Mouse (Mus musculus) thymus, postnatal 0 days (tissue): ENCODE results near the gene AC109138.7. TPM values are rescaled to one million over a fixed set of nuclear protein-coding genes. Genes with fewer than 3 reads are reported as not detected.

Experiments
- DNase-seq: peaks from one replicate; pipeline ENCODE4 v3.0.0-alpha.2; 2015; ENCODE audit warnings: low spot score
- polyA plus RNA-seq: library from polyadenylated mRNA; unstranded; fragments of >200 nt; fragmentation: Nextera tagmentation; extraction: Ambion mirVana; gene quantifications from 2 replicates; pipeline ENCODE4 v1.2.1, GENCODE M21; 2015

Gene AC109138.7
- not detected in 2 replicates for polyA plus RNA-seq

GRCm38 (mm10) chr19:4214071-4214770 lies at the start of gene AC109138.7, which contains the start of gene Clcf1:
TSS of gene AC109138.7 (plus strand) at chr19:4214357.
TSS of gene Clcf1 (plus strand) at chr19:4214238.
- peak; percentile 58 for DNase-seq

- DNase-seq, result no peak
These were observed 49.4 kb upstream of the AC109138.7 start for GRCm38 (mm10) chr19:4164721-4165120.

GRCm38 (mm10) chr19:4166678-4167476 lies 47.3 kb upstream of the AC109138.7 start:
- DNase-seq, result no peak

DNA sequence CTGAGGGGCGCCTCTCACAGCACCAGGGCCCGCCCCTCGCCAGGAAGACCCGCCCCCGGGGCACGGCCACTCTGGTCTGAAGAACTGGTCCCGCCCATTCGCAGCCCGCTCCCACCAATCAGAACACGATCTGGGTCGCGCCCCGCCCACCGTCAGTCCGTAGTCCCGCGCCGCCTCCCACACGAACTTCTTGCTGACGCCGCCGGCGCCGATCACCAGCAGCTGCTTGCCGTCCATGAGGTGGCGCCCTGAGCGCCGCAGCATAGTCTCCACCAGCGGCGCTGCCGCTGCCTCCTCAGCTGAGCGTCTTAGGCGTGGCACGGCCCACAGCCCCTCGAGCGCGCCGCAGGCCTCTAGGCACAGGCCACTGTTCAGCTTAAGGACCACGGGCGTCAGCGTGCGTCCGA lies 44.8 kb upstream of the AC109138.7 start:
- peak; percentile 99 for DNase-seq

DNA sequence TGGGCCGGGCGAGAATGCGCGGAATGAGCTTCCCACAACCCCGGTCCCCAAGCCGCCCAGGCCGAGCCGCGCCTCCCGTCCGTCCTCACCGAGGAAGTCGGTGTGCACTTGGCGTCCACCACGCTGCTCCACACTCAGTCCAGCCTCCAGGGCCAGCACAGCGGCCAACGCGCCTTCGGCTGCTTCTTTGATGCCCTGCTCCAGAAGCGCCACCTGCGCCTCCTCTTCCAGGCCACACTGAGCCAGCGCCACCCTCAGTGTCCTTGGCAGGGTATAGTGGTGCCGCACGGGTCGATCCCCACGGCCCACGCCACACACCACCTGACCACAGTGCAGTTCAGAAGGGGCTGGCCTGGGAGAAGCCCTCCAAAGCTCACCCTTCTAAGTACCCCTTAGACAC lies 44.3 kb upstream of the AC109138.7 start:
- no peak for DNase-seq

DNA sequence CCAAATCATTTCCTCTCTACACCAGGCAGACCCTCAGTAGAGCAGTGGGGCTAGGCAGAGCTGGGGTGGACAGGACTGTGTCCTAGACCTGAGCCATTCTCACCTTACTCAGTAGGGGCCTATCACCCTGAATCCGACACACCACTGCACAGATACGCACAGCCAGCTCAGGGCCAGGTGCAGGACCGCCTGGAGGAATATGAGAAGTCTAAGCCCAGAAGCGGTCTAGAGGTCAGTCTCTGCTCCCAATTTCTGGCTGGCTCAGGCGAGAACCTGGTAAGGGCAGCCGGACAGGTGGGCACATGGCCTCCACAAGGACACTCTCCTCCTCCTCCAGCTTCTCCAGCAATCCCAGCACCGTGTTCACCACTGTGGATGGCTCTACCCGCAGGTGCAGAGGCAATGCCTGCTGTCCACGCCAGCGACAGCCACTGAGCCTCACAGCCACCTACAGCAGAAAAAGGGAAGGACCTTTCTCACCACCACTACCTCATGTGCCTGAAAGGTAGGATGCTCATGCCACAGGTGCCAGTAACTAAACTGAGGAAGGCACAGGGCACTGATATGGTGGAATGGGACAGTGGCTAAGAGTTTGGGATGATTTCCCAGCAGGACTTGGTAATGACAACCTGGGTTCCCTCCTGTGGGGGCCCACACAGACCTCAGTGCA lies 43.3 kb upstream of the AC109138.7 start:
- DNase-seq, result no peak

- DNase-seq, result no peak
These were observed 42.5 kb upstream of the AC109138.7 start for GRCm38 (mm10) chr19:4171393-4172290.

DNA sequence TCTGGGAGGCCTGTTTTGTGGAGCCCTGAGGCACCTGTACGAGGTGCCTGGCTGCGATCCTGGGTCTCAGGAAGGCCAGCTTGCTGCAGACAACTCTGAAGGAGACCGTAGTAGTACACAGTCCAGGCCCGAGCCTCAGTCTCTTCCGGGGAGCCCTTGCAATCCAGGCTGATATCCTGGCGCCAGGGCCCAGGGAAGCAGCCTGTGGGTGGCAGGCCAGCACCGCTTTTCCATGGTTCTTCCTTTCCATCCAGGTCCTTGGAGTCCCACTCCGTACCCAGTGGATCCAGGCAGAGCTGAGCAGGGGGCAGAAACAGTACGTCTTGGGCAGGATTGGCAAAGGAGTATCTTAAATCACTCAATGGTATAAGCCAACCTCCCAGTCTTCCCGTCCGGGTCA lies 41.2 kb upstream of the AC109138.7 start:
- DNase-seq, result no peak

DNA sequence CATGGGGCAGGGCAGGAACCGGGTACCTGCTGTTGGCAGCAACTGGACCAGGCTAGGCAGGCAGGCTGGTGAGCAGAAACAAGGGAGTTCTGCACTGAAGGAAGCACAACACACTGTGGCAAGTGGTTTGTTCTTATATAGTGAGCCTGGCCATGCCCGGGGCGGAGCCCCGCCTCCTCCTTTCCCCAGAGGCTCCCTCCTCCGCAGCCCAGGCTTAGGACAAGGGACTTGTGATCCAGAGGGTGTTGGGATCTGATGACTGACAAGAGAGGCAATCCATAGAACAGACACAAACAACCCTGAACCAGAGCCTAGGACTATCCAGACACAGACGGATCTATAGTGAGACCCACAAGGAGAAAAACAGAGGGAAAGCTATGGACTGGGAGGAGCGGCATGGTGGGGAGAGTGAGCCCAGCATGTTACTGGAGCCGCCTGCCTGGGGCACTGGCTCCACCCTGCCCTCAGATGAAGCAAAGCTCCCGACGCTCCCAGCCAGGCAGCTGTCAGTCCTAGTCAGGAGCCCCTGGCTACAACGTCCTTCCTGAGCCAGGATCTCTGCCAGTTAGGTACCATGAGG lies 38.7 kb upstream of the AC109138.7 start, which contains the start of gene Carns1:
TSS of gene Carns1 (minus strand) at position 112 of the 580 bp plus-strand sequence.
- no peak for DNase-seq

DNA sequence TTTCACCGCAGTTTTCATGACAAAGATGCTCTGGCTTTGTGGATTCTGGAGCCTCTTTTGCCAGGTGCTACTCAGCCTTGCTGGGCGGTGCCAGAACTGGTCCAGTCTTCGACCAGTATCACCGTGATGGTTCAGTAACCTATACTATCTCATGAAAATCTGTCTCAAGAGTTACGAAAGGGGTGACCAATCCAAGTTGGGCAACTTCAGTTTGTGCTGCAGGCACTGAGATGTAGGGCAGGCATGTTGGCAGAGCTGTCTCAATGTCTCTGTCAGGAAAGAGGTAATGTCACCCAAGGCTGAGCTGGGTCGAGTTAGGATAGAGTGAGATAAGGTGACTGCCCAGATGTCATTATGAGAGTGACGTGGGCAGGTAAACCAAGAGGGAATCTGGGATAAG lies 33.7 kb upstream of the AC109138.7 start:
- DNase-seq, result no peak

DNA sequence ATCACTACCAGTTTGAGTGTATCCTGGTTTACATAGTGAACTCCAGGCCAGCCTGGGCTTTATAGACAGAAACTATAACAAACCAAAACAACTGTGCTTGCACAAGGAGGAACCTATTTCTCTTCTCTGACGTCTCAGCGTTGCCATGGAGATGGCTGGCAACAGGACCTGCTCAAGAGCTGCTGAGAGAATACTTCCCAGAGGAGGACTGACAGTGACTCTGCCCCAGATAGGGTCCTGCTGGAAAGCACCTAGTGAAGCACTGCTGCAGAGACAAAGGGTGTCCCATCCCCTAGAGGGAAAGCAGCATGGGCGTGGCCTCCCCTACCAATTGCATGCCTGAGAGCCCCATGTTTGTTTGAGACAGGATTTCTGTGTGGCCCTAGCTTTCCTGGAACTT lies 32.3 kb upstream of the AC109138.7 start:
- no peak for DNase-seq

DNA sequence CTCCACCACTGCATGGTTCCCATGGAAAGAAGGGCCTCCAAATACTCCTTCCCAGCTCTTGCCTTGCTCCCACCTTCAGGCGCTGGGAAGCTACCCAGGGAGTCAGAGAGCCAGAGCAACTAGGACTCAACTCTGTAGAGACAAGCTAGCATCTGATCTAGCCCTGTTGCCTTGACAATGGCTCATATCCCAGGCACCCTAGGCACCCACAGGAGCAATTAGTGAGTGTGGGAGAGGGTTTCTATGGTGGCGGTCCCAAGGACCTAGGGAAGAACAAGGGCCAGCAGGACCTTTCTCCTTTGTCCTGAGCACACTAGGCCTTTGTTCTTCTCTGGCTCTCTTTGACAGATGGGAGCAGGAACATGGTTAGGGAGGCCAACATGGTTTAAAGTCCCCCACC lies 30.5 kb upstream of the AC109138.7 start:
- no peak for DNase-seq

DNA sequence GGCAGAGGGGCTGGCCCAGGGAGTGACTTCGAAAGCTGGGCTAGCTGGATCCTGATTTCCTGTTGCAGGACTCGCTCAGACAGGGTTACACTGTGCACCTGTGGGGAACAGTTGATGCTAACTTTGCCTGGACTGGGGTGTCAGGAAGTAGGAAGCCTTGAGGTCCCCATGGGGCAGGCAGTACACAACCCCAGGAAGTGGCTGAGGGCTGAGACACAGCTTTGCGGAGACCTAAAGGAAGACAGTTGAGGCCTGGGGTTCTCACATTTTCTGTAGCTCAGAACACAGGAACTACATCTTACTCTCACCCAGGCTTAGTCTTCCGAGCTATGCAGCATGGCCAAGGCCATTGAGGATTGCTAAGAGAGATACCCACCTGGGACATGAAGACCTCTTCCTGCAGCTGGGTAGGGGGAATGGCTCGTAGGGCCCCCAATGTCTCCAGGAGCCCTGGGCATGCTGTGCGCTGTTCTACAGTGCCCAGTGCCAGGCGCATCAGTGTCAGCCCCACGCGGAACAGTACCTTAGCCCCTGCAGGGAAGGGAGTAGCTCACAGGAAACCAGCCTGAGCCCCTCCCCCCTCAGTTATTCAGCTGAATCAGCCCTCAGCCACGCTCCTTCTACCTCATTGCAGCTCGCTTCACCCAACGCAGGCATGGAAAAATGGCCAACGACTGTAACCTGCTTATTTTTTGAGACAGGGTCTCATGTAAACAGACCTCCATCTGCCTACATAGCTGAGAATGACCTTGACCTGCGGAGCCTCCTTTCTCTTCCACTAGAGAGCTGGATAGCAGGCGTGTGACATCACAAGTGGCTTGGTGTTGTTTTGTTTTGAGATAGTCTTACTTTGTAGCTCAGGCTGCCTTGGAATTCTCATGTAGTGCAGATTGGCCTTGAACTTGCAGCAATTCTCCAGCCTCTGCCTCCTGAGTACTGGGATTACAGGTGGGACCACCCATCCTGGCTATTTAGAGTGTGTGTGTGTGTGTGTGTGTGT lies 28.9 kb upstream of the AC109138.7 start:
- DNase-seq, result peak; percentile 91

- no peak for DNase-seq
These were observed 26.9 kb upstream of the AC109138.7 start for GRCm38 (mm10) chr19:4187303-4187702.

- DNase-seq, result no peak
These were observed 25.0 kb upstream of the AC109138.7 start for GRCm38 (mm10) chr19:4189051-4189620.

- DNase-seq, result peak; percentile 89
These were observed 23.3 kb upstream of the AC109138.7 start, which contains the start of gene Tbc1d10c for GRCm38 (mm10) chr19:4190831-4191334. TSS of gene Tbc1d10c (minus strand) at chr19:4191284.

DNA sequence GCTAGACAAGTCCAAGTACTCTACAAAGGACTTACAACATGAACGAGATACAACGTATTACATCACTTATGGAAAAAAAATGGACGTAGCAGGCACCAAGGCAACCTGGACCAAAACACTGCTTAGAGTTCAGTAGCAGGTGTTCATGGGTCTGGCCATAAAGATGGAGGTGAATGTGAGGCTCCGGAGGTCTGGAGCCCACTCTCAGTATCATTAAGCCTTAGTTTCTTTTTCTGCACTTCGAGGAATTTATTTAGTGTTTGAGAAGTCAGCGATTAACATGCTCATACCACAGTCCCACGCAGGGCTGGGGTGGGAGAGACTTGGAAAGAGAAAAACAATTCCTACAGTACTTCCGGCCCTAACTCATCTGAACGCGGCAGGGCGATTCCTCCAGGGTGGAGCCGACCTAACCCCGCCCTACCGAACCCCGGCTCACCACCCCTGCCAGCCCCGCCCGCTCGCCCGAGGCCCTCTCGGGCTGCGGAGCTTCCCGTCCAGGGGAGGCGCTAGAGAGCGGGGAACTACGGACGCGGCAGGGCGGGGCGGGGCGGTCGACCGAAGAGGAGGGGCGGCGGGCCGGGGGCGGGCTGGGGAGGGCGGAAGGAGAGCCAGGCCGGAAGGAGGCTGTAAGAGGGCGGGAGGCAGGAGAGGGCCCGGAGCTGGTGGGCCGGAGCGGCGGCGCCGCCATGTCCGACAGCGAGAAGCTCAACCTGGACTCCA lies 22.5 kb upstream of the AC109138.7 start, which contains the start of gene Ppp1ca:
TSS of gene Ppp1ca (plus strand) at position 538 of the 723 bp plus-strand sequence.
- DNase-seq, result peak; percentile 97
